Mouse (Mus musculus): ENCODE results near the gene H1fx. TPM values are rescaled to one million over a fixed set of nuclear protein-coding genes. Genes with fewer than 3 reads are reported as not detected.

The H1fx gene
- total RNA-seq (2023): under 1 TPM in 1 of 2 experiments, not detected in 1; 0.58 TPM

GRCm38 (mm10) chr6:87981547-87982256, at the start of gene H1fx:
Gene H1fx (minus strand): TSS chr6:87981637.

Other genes with a start within 250 kb of the H1fx start
- gene Gp9, start 203.6 kb downstream of the H1fx start, total RNA-seq (2023): not detected
- gene Rab43, start 169.5 kb downstream of the H1fx start, total RNA-seq (2023): 100 to 1,000 TPM; 165 TPM
- 10 to 100 TPM in 1 of 2 experiments, 1 to 10 TPM in 1; 8.4 to 12.7 TPM for gene Gm45140, start 145.8 kb downstream of the H1fx start, total RNA-seq (2023)
- gene Isy1, start 142.8 kb downstream of the H1fx start, total RNA-seq (2023): 10 to 100 TPM; 38.0 to 42.2 TPM
- gene Cnbp, start 130.5 kb downstream of the H1fx start, total RNA-seq (2023): 100 to 1,000 TPM; 228 to 237 TPM
- 10 to 100 TPM; 70.8 to 83.4 TPM for gene Copg1, start 93.8 kb downstream of the H1fx start, total RNA-seq (2023)
- 10 to 100 TPM; 12.1 to 13.3 TPM for gene Hmces, start 67.7 kb downstream of the H1fx start, total RNA-seq (2023)
- gene Rab7, start 63.6 kb upstream of the H1fx start, total RNA-seq (2023): 100 to 1,000 TPM; 255 to 271 TPM
- 100 to 1,000 TPM; 120 to 129 TPM for gene Rpn1, start 102.8 kb upstream of the H1fx start, total RNA-seq (2023)
- gene Gata2, start 212.3 kb upstream of the H1fx start, total RNA-seq (2023): under 1 TPM; 0.55 TPM
- not detected for gene Dnajb8, start 240.6 kb upstream of the H1fx start, total RNA-seq (2023)

All from monocyte, adult 59 days (primary cell).